Mouse (Mus musculus): ENCODE measurements around the gene Praf2. TPM values are rescaled to one million over a fixed set of nuclear protein-coding genes. Genes with fewer than 3 reads are reported as not detected.
A peak's percentile ranks its signal among the peaks of the same experiment; 100 is the strongest.

The Praf2 gene
- total and polyA plus RNA-seq, 3 experiments = 25.7 to 49.1 (median 40.6) TPM

- TF ChIP-seq ZC3H11A (IDR thresholded peaks at IDR 0.05; ENCODE audit: low read depth, low read length) (no peak), ZKSCAN1 (IDR thresholded peaks at IDR 0.05; ENCODE audit: borderline replicate concordance, low read depth, low read length) (no peak), TBP (conservative IDR thresholded peaks at IDR 0.05; ENCODE audit: low read depth, low read length) (no peak), CHD2 (IDR thresholded peaks at IDR 0.05; ENCODE audit: low read length) (no peak), SMC3 (IDR thresholded peaks at IDR 0.05; ENCODE audit: low read depth, low read length) (no peak), RCOR1 (conservative IDR thresholded peaks at IDR 0.05; ENCODE audit: low read depth, low read length) (no peak), ZMIZ1 (IDR thresholded peaks at IDR 0.05; ENCODE audit: low read depth, low read length) (no peak)
These were observed 34.1 kb downstream of the Praf2 start, which contains the start of gene Tfe3 (continued) for GRCm38 (mm10) chrX:7762137-7762920.

- H3K9ac ChIP-seq (ENCODE audit: insufficient read depth, low read depth) = peak overlapping the region; percentile 66
- H3K4me2 ChIP-seq (ENCODE audit: insufficient read depth, low read depth, poor library complexity, severe bottlenecking) = peak overlapping the region; percentile 41; the same call in 1 of the 2 replicates
- in situ Hi-C loops (cut with MboI; ENCODE audit: low pct_ligation_motif_present, low pct_unique_long_range_greater_than_20kb, low sequenced_read_pairs) (no loop called here), dilution Hi-C loops (cut with MboI; ENCODE audit: extremely low pct_ligation_motif_present, extremely low pct_unique_long_range_greater_than_20kb, low sequenced_read_pairs) (no loop called here)
- H3K27ac ChIP-seq (ENCODE audit: insufficient read depth, low read depth) = peak overlapping the region; percentile 49; the same call in 1 of the 2 replicates
- DNase-seq (ENCODE audit: extremely low read depth) = no peak
- H3K27me3 ChIP-seq (replicated peaks) = no peaks in the 10 kb centered on the region
- peaks cover 20 to 25% of the 10 kb centered on the region in 2 experiments for H3K36me3 ChIP-seq (replicated peaks in 1 of 2; ENCODE audit: control insufficient read depth in 1 of 2, insufficient read depth in 1 of 2, low read length in 1 of 2)
- peaks cover 20% of the 10 kb centered on the region for H3K79me2 ChIP-seq (replicated peaks; ENCODE audit: control insufficient read depth, extremely low read depth, insufficient read depth, poor library complexity, severe bottlenecking)
- TF ChIP-seq BHLHE40 (IDR thresholded peaks at IDR 0.05; ENCODE audit: low read depth, low read length) (no peak), POLR2A (IDR thresholded peaks at IDR 0.05; ENCODE audit: low read depth, low read length) (no peak), MYC (IDR thresholded peaks at IDR 0.05; ENCODE audit: low read depth, low read length) (no peak), ZMIZ1 (IDR thresholded peaks at IDR 0.05; ENCODE audit: low read depth, low read length) (no peak), MAZ (IDR thresholded peaks at IDR 0.05; ENCODE audit: low read depth, low read length) (no peak), MAFK (IDR thresholded peaks at IDR 0.05; ENCODE audit: insufficient replicate concordance, low read length) (no peak), SIN3A (IDR thresholded peaks at IDR 0.05; ENCODE audit: low read length) (peak; percentile 45; the same call in 1 of the 2 replicates), ETS1 (conservative IDR thresholded peaks at IDR 0.05; ENCODE audit: low read depth, low read length) (0 out of 2 replicates have a peak, but pooled peaks have one; percentile 2), KAT2A (IDR thresholded peaks at IDR 0.05; ENCODE audit: insufficient replicate concordance, low read length) (no peak), RAD21 (IDR thresholded peaks at IDR 0.05; ENCODE audit: low read depth, low read length) (no peak)
- peak overlapping the region; percentile 66 to 88 (median 70) for H3K4me3 ChIP-seq (replicated peaks in 1 of 3; ENCODE audit: low read depth in 2 of 3, low read length in 2 of 3, poor library complexity in 1 of 3)
- no peaks in the 10 kb centered on the region for H3K9me3 ChIP-seq (replicated peaks; ENCODE audit: low read length)
- peaks cover 2 to 19% of the 10 kb centered on the region in 2 experiments; a peak in 3 of 4 replicates for H3K4me1 ChIP-seq (ENCODE audit: control insufficient read depth in 1 of 2, insufficient read depth in 2 of 2)
These were observed 34.6 kb downstream of the Praf2 start for GRCm38 (mm10) chrX:7762921-7763197.

All from CH12.LX (cell line).